Mouse (Mus musculus) neural tube, embryonic 13.5 days (tissue): ENCODE measurements at regions not wholly inside any gene's neighbourhood (a gene's known extent, or its start where the extent isn't known, plus 50 kb on each side); places are given as distances from the start of the nearest gene placed in this dataset.
"Not testable (repeated sequence)": the region's sequence is repeated elsewhere in the genome, so short reads cannot be mapped to it uniquely, and the experiment has no call there.

ENCODE experiments used
- ATAC-seq: fragments of 200-750 bp; cut with Nextera tagmentation; 2 replicates; pipeline ENCODE4 v1.8.0; 2017; ENCODE audit warnings: low read depth, mild to moderate bottlenecking, moderate TSS enrichment, moderate library complexity
- H3K27ac ChIP-seq: fragments of 300-500 bp; sonication (generic); replicated peaks from 2 replicates; pipeline ENCODE4 v1.5.1; 2015; ENCODE audit warnings: moderate library complexity, mild to moderate bottlenecking, inconsistent platforms
- H3K27me3 ChIP-seq: fragments of 300-500 bp; sonication (generic); 2 replicates; pipeline ENCODE4 v1.6.1; 2015; ENCODE audit warnings: mild to moderate bottlenecking, inconsistent platforms
- H3K36me3 ChIP-seq: fragments of 300-500 bp; sonication (generic); 2 replicates; pipeline ENCODE4 v1.6.1; 2015; ENCODE audit warnings: mild to moderate bottlenecking, inconsistent platforms
- H3K4me1 ChIP-seq: fragments of 300-500 bp; sonication (generic); replicated peaks from 2 replicates; pipeline ENCODE4 v1.6.1; 2015; ENCODE audit warnings: inconsistent platforms
- H3K4me2 ChIP-seq: fragments of 300-500 bp; sonication (generic); 2 replicates; pipeline ENCODE4 v1.6.1; 2015; ENCODE audit warnings: inconsistent platforms, mild to moderate bottlenecking, moderate library complexity
- H3K4me3 ChIP-seq: fragments of 300-500 bp; sonication (generic); 2 replicates; pipeline ENCODE4 v1.5.1; 2015; ENCODE audit warnings: mild to moderate bottlenecking, inconsistent platforms
- H3K9ac ChIP-seq: fragments of 300-500 bp; sonication (generic); 2 replicates; pipeline ENCODE4 v1.6.1; 2015; ENCODE audit warnings: moderate library complexity, mild to moderate bottlenecking, inconsistent platforms
- H3K9me3 ChIP-seq: fragments of 300-500 bp; sonication (generic); 2 replicates; pipeline ENCODE4 v1.6.1; 2016; ENCODE audit warnings: inconsistent platforms
- WGBS: fragments of 180-500 bp; shearing (Covaris S2); methylation state at CpG from one replicate; pipeline ENCODE4 v1.1.7; 2015; 5-methylcytosine and 5-hydroxymethylcytosine counted together

GRCm38 (mm10) chr16:84616132-84616531 lies 101.2 kb downstream of the A730009L09Rik start:
- H3K36me3 ChIP-seq: no peaks in the 10 kb centered on the region
- no peaks in the 10 kb centered on the region for H3K27me3 ChIP-seq
- no peak overlapping the region for H3K4me2 ChIP-seq
- ATAC-seq: no peak
- H3K9me3 ChIP-seq: no peaks in the 10 kb centered on the region
- H3K27ac ChIP-seq: no peak overlapping the region
- H3K4me3 ChIP-seq: no peak overlapping the region
- no peaks in the 10 kb centered on the region for H3K4me1 ChIP-seq
- 88% methylated on average over 1 of the region's 1 CpGs for WGBS
- H3K9ac ChIP-seq: no peak overlapping the region

- Histone ChIP-seq H3K4me3 (no peak overlapping the region), H3K27me3 (no peaks in the 10 kb centered on the region), H3K27ac (no peak overlapping the region), H3K4me1 (no peaks in the 10 kb centered on the region), H3K36me3 (no peaks in the 10 kb centered on the region), H3K4me2 (no peak overlapping the region), H3K9ac (no peak overlapping the region), H3K9me3 (no peaks in the 10 kb centered on the region)
- whole genome bisulfite sequencing: 87% methylated on average over 2 of the region's 2 CpGs
- ATAC-seq: no peak
Observed at GRCm38 (mm10) chr16:84618379-84618778, 103.5 kb downstream of the A730009L09Rik start.

- Histone ChIP-seq H3K9ac (no peak overlapping the region), H3K27me3 (no peaks in the 10 kb centered on the region), H3K27ac (no peak overlapping the region), H3K9me3 (no peaks in the 10 kb centered on the region), H3K4me3 (no peak overlapping the region), H3K4me2 (no peak overlapping the region), H3K36me3 (no peaks in the 10 kb centered on the region), H3K4me1 (no peaks in the 10 kb centered on the region)
- WGBS: 91% methylated on average over 2 of the region's 2 CpGs
- no peak for ATAC-seq
Observed at GRCm38 (mm10) chr16:84619876-84620275, 105.0 kb downstream of the A730009L09Rik start.

GRCm38 (mm10) chr16:84620861-84621260 lies 105.9 kb downstream of the A730009L09Rik start:
- ATAC-seq: no peak
- Histone ChIP-seq H3K9me3 (no peaks in the 10 kb centered on the region), H3K36me3 (no peaks in the 10 kb centered on the region), H3K27ac (no peak overlapping the region), H3K4me3 (no peak overlapping the region), H3K27me3 (no peaks in the 10 kb centered on the region), H3K4me2 (no peak overlapping the region), H3K4me1 (no peaks in the 10 kb centered on the region), H3K9ac (no peak overlapping the region)
- no CpG with 5 or more reads among the region's 1 CpGs for WGBS

GRCm38 (mm10) chr16:84621300-84622031 lies 106.5 kb downstream of the A730009L09Rik start:
- H3K27ac ChIP-seq: no peak overlapping the region
- no peaks in the 10 kb centered on the region for H3K36me3 ChIP-seq

GRCm38 (mm10) chr16:84623346-84624085 lies 108.6 kb downstream of the A730009L09Rik start:
- Histone ChIP-seq H3K4me3 (no peak overlapping the region), H3K27me3 (no peaks in the 10 kb centered on the region), H3K9ac (no peak overlapping the region), H3K27ac (no peak overlapping the region), H3K4me1 (no peaks in the 10 kb centered on the region), H3K4me2 (no peak overlapping the region), H3K36me3 (no peaks in the 10 kb centered on the region), H3K9me3 (no peaks in the 10 kb centered on the region)
- ATAC-seq: no peak
- 58% methylated on average over 4 of the region's 4 CpGs for WGBS

More at GRCm38 (mm10) chr16:84621300-84622031, 106.5 kb downstream of the A730009L09Rik start:
- Histone ChIP-seq H3K9me3 (no peaks in the 10 kb centered on the region), H3K4me1 (no peaks in the 10 kb centered on the region), H3K4me2 (no peak overlapping the region), H3K4me3 (no peak overlapping the region), H3K27me3 (no peaks in the 10 kb centered on the region), H3K9ac (no peak overlapping the region)
- no peak for ATAC-seq
- WGBS: 74% methylated on average over 8 of the region's 8 CpGs

- no peak for ATAC-seq
- H3K27ac ChIP-seq: no peak overlapping the region
- 69% methylated on average over 5 of the region's 5 CpGs for WGBS
- H3K4me2 ChIP-seq: no peak overlapping the region
- no peak overlapping the region for H3K4me3 ChIP-seq
- H3K27me3 ChIP-seq: no peaks in the 10 kb centered on the region
- no peaks in the 10 kb centered on the region for H3K36me3 ChIP-seq
- H3K9me3 ChIP-seq: no peaks in the 10 kb centered on the region
- H3K9ac ChIP-seq: no peak overlapping the region
- no peaks in the 10 kb centered on the region for H3K4me1 ChIP-seq
Observed at GRCm38 (mm10) chr16:84624443-84625109, 109.7 kb downstream of the A730009L09Rik start.

- no peak overlapping the region for H3K4me2 ChIP-seq
- no peak overlapping the region for H3K4me3 ChIP-seq
- H3K9ac ChIP-seq: no peak overlapping the region
- no peaks in the 10 kb centered on the region for H3K4me1 ChIP-seq
- 86% methylated on average over 4 of the region's 4 CpGs for WGBS
- H3K27me3 ChIP-seq: no peaks in the 10 kb centered on the region
- H3K27ac ChIP-seq: no peak overlapping the region
- no peaks in the 10 kb centered on the region for H3K36me3 ChIP-seq
- no peaks in the 10 kb centered on the region for H3K9me3 ChIP-seq
- ATAC-seq: no peak
Observed at GRCm38 (mm10) chr16:84625110-84625722, 110.3 kb downstream of the A730009L09Rik start.

- Histone ChIP-seq H3K4me3 (no peak overlapping the region), H3K4me1 (no peaks in the 10 kb centered on the region), H3K9me3 (no peaks in the 10 kb centered on the region), H3K36me3 (no peaks in the 10 kb centered on the region), H3K27ac (no peak overlapping the region), H3K9ac (no peak overlapping the region), H3K4me2 (no peak overlapping the region), H3K27me3 (no peaks in the 10 kb centered on the region)
- WGBS: 92% methylated on average over 2 of the region's 2 CpGs
- ATAC-seq: no peak
Observed at GRCm38 (mm10) chr16:84627052-84627451, 108.5 kb downstream of the Mrpl39 start.

GRCm38 (mm10) chr16:84629868-84630267 lies 105.7 kb downstream of the Mrpl39 start:
- 44% methylated on average over 1 of the region's 1 CpGs for WGBS
- H3K27ac ChIP-seq: no peak overlapping the region
- peak; percentile 63; the same call in 1 of the 2 replicates for ATAC-seq

GRCm38 (mm10) chr16:84644446-84644845 lies 91.1 kb downstream of the Mrpl39 start:
- H3K27me3 ChIP-seq, H3K9ac ChIP-seq, H3K4me1 ChIP-seq, ATAC-seq, H3K9me3 ChIP-seq, H3K4me2 ChIP-seq, H3K36me3 ChIP-seq, H3K4me3 ChIP-seq, H3K27ac ChIP-seq: not testable (repeated sequence)
- 73% methylated on average over 1 of the region's 1 CpGs for WGBS

More at GRCm38 (mm10) chr16:84629868-84630267, 105.7 kb downstream of the Mrpl39 start:
- Histone ChIP-seq H3K4me2 (no peak overlapping the region), H3K4me1 (no peaks in the 10 kb centered on the region), H3K36me3 (no peaks in the 10 kb centered on the region), H3K4me3 (no peak overlapping the region), H3K9me3 (no peaks in the 10 kb centered on the region), H3K9ac (no peak overlapping the region), H3K27me3 (no peaks in the 10 kb centered on the region)

GRCm38 (mm10) chr16:84646172-84646684 lies 89.3 kb downstream of the Mrpl39 start:
- Histone ChIP-seq H3K27me3 (no peaks in the 10 kb centered on the region), H3K9me3 (no peaks in the 10 kb centered on the region), H3K4me1 (no peaks in the 10 kb centered on the region), H3K4me2 (no peak overlapping the region), H3K27ac (no peak overlapping the region), H3K36me3 (no peaks in the 10 kb centered on the region), H3K4me3 (no peak overlapping the region), H3K9ac (no peak overlapping the region)
- ATAC-seq: no peak
- 68% methylated on average over 8 of the region's 8 CpGs for WGBS
